Mouse (Mus musculus): ENCODE results near the gene Mymx. TPM values are rescaled to one million over a fixed set of nuclear protein-coding genes. Genes with fewer than 3 reads are reported as not detected.

Gene Mymx
- total and polyA plus RNA-seq, 3 experiments, result not detected

DNA sequence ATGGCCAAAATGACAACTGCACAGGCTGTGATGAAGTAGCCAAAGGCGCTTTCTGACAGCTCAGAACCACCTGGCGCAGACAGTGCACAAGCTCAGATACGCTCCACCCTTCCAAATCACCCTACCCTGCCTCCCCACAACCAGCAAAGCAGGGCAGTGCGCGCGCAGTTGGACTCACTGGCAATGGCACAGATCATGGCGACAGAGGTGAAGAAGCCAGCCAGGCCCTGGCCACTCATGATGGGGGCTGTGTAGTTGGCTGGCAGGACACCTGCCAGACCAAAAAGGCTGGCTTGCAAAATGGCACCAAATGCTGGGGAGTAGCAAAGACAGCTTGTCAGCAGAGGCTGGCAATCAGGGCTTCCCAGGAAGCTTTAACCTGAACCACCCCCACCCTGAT lies 12.7 kb downstream of the Mymx start:
- TF ChIP-seq USF2 (conservative IDR thresholded peaks at IDR 0.05; ENCODE audit: low read depth, low read length), result no peak
- Histone ChIP-seq H3K4me3 (replicated peaks in 1 of 3; ENCODE audit: low read depth in 2 of 3, low read length in 2 of 3, poor library complexity in 1 of 3) (no peak overlapping the region), H3K9ac (ENCODE audit: insufficient read depth, low read depth) (no peak overlapping the region), H3K79me2 (replicated peaks; ENCODE audit: control insufficient read depth, extremely low read depth, insufficient read depth, poor library complexity, severe bottlenecking) (0 out of 2 replicates have a peak, but pooled peaks cover 1% of the 10 kb centered on the region), H3K9me3 (replicated peaks; ENCODE audit: low read length) (peaks cover 10% of the 10 kb centered on the region), H3K4me2 (ENCODE audit: insufficient read depth, low read depth, poor library complexity, severe bottlenecking) (no peak overlapping the region), H3K4me1 (ENCODE audit: control insufficient read depth in 1 of 2, insufficient read depth in 2 of 2) (peaks cover 17 to 45% of the 10 kb centered on the region in 2 experiments), H3K27ac (ENCODE audit: insufficient read depth, low read depth) (no peak overlapping the region), H3K36me3 (replicated peaks in 1 of 2; ENCODE audit: control insufficient read depth in 1 of 2, insufficient read depth in 1 of 2, low read length in 1 of 2) (peaks cover 30 to 74% of the 10 kb centered on the region in 2 experiments), H3K27me3 (replicated peaks) (no peaks in the 10 kb centered on the region)
- in situ Hi-C loops (cut with MboI; ENCODE audit: low pct_ligation_motif_present, low pct_unique_long_range_greater_than_20kb, low sequenced_read_pairs) (loop anchor here (5.0 kb wide), 2 partner anchors 38 to 128 kb away; no protein-coding TSS in a partner anchor), dilution Hi-C loops (cut with MboI; ENCODE audit: extremely low pct_ligation_motif_present, extremely low pct_unique_long_range_greater_than_20kb, low sequenced_read_pairs) (no loop called here)
- no peak for DNase-seq (ENCODE audit: extremely low read depth)

DNA sequence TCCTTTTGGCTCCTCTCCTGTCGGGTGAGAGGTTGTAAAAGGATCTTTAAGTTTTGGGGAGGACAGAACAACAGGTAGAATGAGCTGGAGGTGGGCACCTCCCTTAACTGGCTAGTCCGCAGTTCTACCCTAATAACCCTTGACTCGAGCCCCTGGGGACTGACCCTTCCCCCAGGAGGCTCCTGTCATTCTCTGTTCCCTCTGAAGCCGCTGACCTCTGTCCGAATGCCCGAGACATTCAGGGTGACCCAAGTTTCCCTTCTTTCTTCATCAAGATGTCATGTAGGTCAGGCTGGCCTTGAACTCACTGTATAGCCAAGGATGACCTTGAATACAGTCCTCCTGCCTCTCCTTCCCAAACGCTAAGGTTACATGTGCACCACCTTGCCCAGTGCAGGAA lies 13.5 kb downstream of the Mymx start:
- in situ Hi-C loops (cut with MboI; ENCODE audit: low pct_ligation_motif_present, low pct_unique_long_range_greater_than_20kb, low sequenced_read_pairs), result loop anchor here (5.0 kb wide), 2 partner anchors 39 to 129 kb away; no protein-coding TSS in a partner anchor
- Histone ChIP-seq H3K27me3 (replicated peaks) (no peaks in the 10 kb centered on the region), H3K27ac (ENCODE audit: insufficient read depth, low read depth) (no peak overlapping the region), H3K79me2 (replicated peaks; ENCODE audit: control insufficient read depth, extremely low read depth, insufficient read depth, poor library complexity, severe bottlenecking) (no peaks in the 10 kb centered on the region), H3K9me3 (replicated peaks; ENCODE audit: low read length) (peaks cover 10% of the 10 kb centered on the region), H3K36me3 (replicated peaks in 1 of 2; ENCODE audit: control insufficient read depth in 1 of 2, insufficient read depth in 1 of 2, low read length in 1 of 2) (peaks cover 30 to 75% of the 10 kb centered on the region in 2 experiments), H3K9ac (ENCODE audit: insufficient read depth, low read depth) (no peak overlapping the region), H3K4me1 (ENCODE audit: control insufficient read depth in 1 of 2, insufficient read depth in 2 of 2) (peaks cover 11 to 45% of the 10 kb centered on the region in 2 experiments), H3K4me3 (replicated peaks in 1 of 3; ENCODE audit: low read depth in 2 of 3, low read length in 2 of 3, poor library complexity in 1 of 3) (no peak overlapping the region), H3K4me2 (ENCODE audit: insufficient read depth, low read depth, poor library complexity, severe bottlenecking) (no peak overlapping the region)
- TF ChIP-seq ELF1 (IDR thresholded peaks at IDR 0.05; ENCODE audit: low read depth, low read length), result no peak
- TF ChIP-seq ETS1 (conservative IDR thresholded peaks at IDR 0.05; ENCODE audit: low read depth, low read length), result no peak
- TF ChIP-seq UBTF (IDR thresholded peaks at IDR 0.05; ENCODE audit: low read depth, low read length), result no peak
- TF ChIP-seq NRF1 (IDR thresholded peaks at IDR 0.05; ENCODE audit: low read depth, low read length), result no peak
- no peak for TF ChIP-seq SMC3 (IDR thresholded peaks at IDR 0.05; ENCODE audit: low read depth, low read length)
- no peak for TF ChIP-seq HCFC1 (IDR thresholded peaks at IDR 0.05; ENCODE audit: low read depth, low read length)
- TF ChIP-seq CHD2 (IDR thresholded peaks at IDR 0.05; ENCODE audit: low read length), result no peak
- no peak for TF ChIP-seq RAD21 (IDR thresholded peaks at IDR 0.05; ENCODE audit: low read depth, low read length)
- no peak for TF ChIP-seq MAX (IDR thresholded peaks at IDR 0.05; ENCODE audit: low read length)
- TF ChIP-seq USF1 (IDR thresholded peaks at IDR 0.05; ENCODE audit: low read depth, low read length), result no peak
- no peak for TF ChIP-seq PAX5 (IDR thresholded peaks at IDR 0.05; ENCODE audit: low read length)
- no peak for TF ChIP-seq ZC3H11A (IDR thresholded peaks at IDR 0.05; ENCODE audit: low read depth, low read length)
- no peak for TF ChIP-seq JUND (conservative IDR thresholded peaks at IDR 0.05; ENCODE audit: low read depth, low read length)
- TF ChIP-seq MAZ (IDR thresholded peaks at IDR 0.05; ENCODE audit: low read depth, low read length), result no peak
- no peak for TF ChIP-seq JUN (IDR thresholded peaks at IDR 0.05; ENCODE audit: insufficient read depth, low read depth, low read length)
- TF ChIP-seq POLR2A (IDR thresholded peaks at IDR 0.05; ENCODE audit: low read depth, low read length), result no peak
- no peak for DNase-seq (ENCODE audit: extremely low read depth)
- dilution Hi-C loops (cut with MboI; ENCODE audit: extremely low pct_ligation_motif_present, extremely low pct_unique_long_range_greater_than_20kb, low sequenced_read_pairs), result no loop called here

All from CH12.LX (cell line).